Mouse (Mus musculus) neural tube, embryonic 10.5 days (tissue): ENCODE data around the gene Ndufv3.
"Not testable (repeated sequence)": the region's sequence is repeated elsewhere in the genome, so short reads cannot be mapped to it uniquely, and the experiment has no call there.

Experiments
- DNase-seq: peaks from one replicate; pipeline ENCODE4 v3.0.0-alpha.2; 2017; ENCODE audit warnings: low spot score; ENCODE audit errors: extremely low spot score

Gene Ndufv3

GRCm38 (mm10) chr17:31511792-31512495, 8.0 kb upstream of the Ndufv3 start:
- DNase-seq: peak; percentile 90

DNA sequence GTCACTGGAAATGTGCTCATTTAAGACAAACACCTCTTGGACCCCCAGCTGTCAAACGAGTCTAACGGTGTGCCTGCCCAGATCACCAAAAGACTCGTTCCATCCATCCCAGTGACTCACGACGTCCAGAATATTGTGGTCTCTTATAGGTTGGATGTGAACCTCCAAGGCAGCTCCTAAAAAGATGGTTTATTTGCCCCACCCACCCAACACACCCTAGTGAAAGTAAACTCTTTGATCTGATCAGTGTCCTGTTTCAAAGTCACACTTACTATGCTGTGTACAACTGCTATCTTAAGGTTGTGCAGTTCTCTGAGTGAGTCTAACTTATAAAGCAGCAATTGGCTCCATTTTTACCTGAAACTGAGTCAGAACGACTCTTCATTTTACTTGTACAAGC, 7.3 kb upstream of the Ndufv3 start:
- DNase-seq: no peak

GRCm38 (mm10) chr17:31514696-31515095, 5.2 kb upstream of the Ndufv3 start:
- no peak for DNase-seq

DNA sequence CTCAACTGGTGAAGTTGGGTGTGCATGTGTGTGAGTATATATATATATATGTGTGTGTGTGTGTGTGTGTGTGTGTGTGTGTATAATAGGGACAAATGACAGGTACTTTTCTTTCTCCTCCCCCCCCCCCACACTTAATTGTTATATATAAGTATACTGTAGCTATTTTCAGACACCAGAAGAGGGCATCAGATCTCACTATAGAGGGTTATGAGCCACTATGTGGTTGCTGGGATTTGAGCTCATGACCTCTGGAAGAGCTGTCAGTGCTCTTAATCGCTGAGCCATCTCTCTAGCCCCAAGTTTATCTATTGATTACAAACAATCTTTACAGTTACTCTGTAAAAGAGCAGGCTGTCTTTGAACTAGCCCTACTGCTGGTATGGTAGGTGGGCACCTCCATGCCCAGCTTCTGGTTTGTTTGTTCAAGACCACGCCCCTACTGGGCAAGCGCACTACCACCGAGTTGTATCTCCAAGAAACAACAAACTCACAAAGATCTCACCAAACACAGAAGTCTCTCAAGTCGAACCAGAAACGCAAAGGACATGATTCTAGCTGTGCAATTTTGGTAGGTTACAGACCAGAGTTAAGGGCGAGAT, 470 bp upstream of the Ndufv3 start:
- no peak for DNase-seq

- DNase-seq: no peak
Measured at GRCm38 (mm10) chr17:31520895-31521294, 980 bp downstream of the Ndufv3 start.

GRCm38 (mm10) chr17:31521948-31522347, 2.0 kb downstream of the Ndufv3 start:
- DNase-seq: no peak

GRCm38 (mm10) chr17:31525114-31525513, 5.2 kb downstream of the Ndufv3 start:
- no peak for DNase-seq

DNA sequence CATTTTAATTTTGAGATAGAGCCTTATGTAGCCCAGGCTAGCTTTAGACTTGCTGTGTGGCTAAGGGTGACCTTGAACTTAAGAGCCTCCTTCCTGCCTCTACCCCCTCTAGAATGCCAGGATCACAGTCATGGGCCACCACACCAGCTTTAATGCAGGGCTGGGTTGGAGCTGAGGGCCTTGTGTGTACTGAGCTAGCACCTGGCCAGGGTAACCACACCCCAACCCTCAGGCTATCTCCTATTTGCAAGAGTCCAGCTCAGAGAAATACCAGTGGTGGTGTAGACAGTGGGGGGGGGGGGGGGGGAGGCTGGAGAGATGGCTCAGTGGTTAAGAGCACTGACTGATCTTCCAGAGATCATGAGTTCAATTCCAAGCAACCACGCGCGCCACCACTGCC, 5.9 kb downstream of the Ndufv3 start:
- no peak for DNase-seq

DNA sequence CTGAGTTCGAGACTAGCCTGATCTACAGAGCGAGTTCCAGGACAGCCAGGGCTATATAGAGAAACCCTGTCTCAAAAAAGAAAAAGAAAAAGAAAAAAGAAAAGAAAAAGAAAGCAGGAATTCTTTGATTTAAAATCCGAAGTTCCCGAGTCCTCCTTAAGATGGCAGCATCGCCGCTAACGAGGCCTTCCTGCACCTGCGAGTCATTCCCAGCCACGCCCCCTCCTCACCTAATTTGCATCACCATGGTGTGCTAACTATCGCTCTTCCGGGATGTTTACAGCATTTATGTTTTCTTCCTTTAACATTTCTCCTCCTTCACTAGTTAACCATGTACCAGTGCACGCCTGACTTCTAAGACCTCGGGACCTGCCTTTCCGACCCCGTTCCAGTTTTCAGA, 9.4 kb downstream of the Ndufv3 start:
- no peak for DNase-seq

DNA sequence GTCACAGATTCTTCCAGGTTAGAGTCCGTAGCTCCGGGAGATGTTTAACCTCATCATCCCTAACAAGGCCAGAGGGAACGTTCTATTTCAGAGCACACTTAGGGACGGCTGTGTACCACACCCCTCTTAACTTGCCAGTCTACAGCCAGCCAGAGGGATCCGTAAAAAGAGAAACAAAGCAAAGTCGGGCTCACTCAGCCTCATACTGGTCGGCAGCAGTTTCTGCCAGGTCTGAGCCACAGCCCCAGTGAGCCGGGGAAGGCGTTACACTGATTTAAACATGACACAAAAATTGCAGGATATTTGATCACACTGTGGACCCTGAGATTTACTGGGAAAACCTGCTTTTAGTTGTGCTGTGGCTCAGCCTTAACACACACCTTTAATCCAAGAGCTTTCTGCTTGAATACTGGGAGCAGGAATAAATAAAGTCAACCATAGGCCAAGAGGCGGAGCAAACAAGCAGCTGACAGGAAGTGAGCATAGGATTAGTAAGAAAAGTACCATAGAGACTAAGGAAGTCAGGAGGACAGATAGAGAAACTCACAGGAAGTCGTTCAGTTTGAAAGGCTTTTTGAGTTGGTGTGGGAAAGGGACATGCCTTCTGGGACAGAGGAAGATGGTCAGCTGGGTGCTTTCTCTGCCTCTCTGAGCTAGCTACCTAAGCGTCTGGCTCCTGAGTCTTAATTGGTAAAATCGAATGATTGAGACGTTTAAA, 11.7 kb downstream of the Ndufv3 start:
- DNase-seq: no peak

GRCm38 (mm10) chr17:31532331-31532730, 12.4 kb downstream of the Ndufv3 start:
- DNase-seq: not testable (repeated sequence)

DNA sequence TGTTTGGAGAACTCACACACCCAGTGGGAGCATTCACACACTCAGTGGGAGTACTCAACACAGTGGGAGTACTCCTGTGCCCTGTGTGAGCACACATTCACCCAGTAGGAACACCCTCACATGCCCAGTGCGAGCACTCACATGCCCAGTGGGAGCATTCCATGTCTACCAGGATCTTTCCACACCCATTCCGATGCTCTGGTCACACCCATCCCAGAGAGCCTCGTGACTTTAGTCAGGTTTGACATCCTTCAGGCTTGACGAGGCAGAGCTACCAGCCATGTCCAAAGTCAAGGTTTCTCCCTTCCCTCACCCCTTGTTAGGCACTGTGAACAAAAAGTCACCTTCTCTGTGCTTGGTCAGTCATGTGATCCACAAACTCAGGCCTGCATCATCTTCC, 15.4 kb downstream of the Ndufv3 start:
- DNase-seq: no peak

- peak; percentile 45 for DNase-seq
Measured at GRCm38 (mm10) chr17:31535871-31536629, 16.1 kb downstream of the Ndufv3 start.

- no peak for DNase-seq
Measured at GRCm38 (mm10) chr17:31540101-31540500, 20.2 kb downstream of the Ndufv3 start.

DNA sequence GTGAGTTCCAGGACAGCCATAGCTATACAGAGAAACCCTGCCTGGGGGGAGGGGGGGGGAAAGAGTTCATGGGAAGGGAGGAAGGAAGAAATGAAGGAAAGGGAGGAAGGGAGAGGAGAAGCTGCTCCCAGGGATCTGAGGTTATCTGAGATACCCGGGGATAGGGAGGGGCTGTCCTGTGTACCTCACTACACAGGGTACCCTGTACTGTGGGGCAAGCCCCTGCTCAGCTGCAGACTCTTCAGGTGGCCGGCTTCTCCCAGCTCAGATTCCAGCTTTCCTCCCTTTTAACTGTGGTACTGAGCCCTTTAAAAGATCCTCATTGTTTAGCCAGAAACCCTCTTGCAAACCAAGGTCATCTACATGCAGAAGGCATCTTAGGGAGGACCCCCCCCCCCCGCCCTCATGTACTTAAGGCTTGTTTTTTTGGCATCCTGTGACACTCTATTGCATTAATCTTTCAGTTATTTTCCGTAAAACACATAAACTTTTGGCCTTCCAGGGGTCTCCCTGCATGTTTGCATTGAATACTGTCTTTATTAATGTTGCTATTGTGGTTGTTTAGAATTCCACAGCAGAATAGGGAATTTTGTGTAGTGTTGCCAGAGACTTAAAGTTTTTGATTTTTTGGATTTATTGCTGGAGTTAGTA, 21.0 kb downstream of the Ndufv3 start:
- DNase-seq: no peak

DNA sequence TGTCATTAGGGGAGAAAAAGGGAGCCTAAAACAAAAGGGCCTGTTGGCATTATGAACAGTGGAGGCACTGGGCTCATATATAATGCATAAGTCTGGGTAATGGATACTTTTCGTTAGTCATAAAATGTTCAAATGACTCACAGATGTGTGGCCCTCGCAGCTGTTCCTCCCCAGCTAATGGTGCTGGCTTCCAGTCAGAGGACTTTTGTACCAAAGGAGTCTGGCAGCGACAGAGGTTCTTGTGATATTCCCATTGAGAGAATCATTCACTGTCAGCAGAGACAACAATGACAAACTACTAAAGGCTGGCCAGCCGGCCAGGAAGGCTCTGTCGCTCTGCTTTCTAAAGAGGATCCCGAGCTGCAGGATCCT, 21.5 kb downstream of the Ndufv3 start:
- no peak for DNase-seq

DNA sequence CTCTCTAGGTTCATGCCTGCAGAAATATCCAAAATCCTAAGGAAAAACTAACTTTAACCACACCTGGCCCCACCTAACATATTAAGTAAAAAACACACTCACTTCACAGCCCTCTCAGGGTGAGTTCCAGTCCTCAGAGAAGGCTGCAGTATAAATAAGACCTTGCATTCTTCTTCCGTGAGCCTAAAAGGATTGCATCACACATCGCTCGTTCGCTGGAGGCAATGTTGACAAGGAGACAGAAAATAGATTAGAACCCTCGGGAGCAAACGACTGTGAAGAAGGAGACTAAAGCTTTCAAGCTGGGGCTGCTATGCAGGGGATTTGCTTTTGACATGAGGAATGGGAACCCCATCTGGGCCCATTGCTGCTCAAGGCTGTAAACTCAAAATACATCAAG, 23.7 kb downstream of the Ndufv3 start:
- DNase-seq: no peak

DNA sequence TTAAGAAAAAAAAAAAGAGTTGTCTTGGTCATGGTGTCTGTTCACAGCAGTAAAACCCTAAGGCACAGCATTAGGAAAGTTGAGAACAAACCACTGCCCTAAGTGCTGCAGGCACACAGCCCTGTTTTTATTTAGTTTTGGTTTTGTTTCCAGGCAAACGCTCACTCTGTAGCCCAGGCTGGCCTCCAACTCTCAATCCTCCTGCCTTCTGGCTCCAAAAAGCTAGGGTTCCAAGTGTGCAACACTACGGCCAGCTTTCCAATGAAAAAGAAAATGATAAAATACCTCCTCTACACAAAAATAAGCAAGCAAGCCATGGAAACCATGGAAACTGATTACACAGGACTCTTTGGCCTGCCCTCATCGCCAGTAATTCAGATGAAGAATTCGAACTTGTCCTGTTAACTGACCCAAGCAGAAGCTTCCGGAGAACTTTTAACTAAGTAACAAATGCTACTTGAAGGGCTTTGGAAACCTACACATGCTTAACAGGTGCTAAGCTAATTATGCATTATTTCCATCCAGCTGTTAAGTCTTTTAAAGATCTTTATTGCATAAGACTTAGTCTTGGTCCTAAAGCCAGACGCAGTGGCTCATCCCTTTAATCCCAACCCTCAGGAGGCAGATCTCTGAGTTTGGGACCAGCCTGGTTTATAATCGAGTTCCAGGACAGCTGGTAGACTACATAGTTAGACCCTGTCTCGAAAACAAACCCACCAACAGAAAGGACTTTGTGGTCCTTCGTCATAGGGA, 26.7 kb downstream of the Ndufv3 start:
- DNase-seq: no peak

GRCm38 (mm10) chr17:31547974-31548373, 28.1 kb downstream of the Ndufv3 start:
- no peak for DNase-seq

DNA sequence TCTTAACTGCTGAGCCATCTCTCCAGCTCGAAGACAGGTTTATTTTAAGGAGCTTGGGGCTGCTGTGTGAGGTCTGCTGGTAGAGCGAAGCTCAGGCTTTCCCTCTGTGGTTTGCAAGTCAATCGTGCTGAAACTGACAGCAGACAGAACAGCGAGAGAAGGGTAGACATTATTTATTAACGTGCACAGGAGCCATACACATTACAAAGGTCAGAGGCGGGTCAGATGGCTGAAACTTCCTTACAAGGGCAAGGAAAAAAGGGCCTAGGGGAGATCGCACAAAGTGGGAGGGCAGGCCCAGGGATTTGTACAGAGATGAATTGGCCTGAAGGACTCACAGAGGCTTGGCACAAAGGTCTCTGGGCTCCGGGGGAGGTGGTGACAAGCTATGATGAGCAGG, 29.5 kb downstream of the Ndufv3 start:
- peak; percentile 28 for DNase-seq

GRCm38 (mm10) chr17:31552601-31553000, 32.7 kb downstream of the Ndufv3 start:
- DNase-seq: not testable (repeated sequence)
